Mouse (Mus musculus): ENCODE results near the gene Itprid2.
A peak's percentile ranks its signal among the peaks of the same experiment; 100 is the strongest.
"Not testable (repeated sequence)": the region's sequence is repeated elsewhere in the genome, so short reads cannot be mapped to it uniquely, and the experiment has no call there.

Gene Itprid2

DNA sequence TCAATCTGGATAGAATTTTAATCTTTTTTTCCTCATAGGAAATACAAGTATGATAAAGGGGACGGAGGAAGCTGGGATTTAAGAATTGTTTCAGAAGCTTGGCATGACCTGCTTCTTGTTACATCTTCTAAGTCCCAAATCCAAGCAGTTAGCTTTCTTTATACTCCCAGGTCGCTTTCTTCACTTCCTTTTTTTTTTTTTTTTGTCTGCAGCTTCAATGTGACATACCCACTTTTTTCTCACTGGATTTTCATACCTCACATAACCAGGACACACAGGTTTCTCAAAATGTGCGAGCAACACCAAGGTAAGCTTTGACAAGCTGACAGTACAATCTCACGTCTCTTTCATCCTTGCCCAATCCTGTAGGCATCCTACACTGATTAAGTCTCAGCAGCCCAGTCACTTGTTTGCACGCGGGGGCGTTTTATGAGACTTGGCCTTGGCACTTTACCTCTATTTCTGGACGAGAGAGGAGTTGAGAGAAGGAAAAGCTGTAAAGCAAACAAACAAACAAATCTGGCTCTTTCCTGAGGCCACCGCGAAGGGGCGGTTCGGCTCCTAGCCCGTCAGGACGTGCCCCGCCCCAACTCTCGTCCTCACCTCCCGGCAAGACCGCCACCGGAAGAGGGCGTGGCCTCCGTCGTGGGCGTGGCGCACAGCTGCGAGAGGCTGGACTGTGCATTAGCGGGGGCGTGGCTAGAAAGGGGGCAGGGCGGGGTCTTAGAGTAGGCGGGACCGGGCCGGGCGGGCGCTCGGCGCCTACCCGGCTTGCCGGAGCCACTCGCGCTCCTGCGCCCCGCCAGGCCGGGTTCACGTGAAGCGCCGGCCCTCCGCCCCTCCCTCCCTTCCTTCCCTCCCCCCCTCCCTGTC lies at the start of gene Itprid2:
Gene Itprid2 (plus strand): TSS at position 825 of the 873 bp plus-strand sequence.
- peak; percentile 88 to 94 for DNase-seq (ENCODE audit: low spot score in 2 of 2)

DNA sequence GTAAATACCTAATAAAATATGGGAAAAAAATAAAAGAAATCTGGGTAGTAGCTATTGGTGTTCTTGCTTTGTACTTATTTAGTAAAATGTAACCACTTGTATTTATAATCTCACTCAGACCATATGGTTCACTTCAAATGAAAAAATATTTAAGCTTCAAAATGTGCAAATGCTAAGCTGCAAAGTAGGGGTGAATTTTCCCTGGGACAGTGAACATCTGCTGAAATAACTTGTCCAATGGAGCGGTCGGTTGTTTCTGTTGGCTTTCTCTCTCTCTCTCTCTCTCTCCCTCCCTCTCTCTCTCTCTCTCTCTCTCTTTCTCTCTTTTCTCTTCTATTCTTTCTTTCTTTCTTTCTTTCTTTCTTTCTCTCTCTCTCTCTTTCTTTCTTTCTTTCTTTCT lies 39.0 kb upstream of the Itprid2 start:
- no peak for DNase-seq (ENCODE audit: low spot score in 2 of 2)

DNA sequence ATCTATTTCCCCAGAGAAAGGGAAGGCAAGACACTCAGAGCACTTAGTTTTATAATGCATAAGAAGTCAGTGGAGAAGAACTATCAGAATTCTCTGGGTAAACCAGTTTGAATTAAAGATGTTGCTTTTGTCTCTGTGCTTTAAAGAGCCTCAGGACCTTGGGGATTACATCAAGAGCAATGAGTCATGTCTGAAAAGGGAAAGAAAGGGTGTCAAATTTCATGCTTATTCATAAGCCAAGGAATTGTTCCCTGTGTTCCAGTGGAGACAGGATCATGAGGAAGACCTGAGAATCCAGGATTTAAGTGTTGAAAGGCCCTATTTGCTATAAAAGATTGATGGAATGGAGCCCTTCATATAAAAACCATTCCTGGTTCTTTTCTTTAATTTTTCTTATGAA lies 38.1 kb upstream of the Itprid2 start:
- DNase-seq (ENCODE audit: low spot score in 2 of 2) = no peak

DNA sequence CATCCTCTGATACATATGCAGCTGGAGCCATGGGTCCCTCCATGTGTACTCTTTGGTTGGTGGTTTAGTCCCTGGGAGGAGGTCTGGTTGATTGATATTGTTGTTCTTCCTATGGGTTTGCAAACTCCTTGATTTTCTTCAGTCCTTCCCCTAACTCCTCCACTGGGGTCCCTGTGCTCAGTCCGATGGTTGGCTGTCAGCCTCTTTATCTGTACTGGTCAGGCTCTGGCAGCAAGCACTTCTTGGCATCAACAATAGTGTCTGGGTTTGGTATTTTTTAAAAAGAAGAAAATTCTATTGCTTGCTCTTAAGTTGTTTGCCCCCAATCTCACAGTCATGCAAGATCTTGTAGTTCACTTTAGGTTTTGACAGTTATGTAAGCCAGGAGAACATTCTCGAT lies 34.0 kb upstream of the Itprid2 start:
- DNase-seq (ENCODE audit: low spot score in 2 of 2) = not testable (repeated sequence)

DNA sequence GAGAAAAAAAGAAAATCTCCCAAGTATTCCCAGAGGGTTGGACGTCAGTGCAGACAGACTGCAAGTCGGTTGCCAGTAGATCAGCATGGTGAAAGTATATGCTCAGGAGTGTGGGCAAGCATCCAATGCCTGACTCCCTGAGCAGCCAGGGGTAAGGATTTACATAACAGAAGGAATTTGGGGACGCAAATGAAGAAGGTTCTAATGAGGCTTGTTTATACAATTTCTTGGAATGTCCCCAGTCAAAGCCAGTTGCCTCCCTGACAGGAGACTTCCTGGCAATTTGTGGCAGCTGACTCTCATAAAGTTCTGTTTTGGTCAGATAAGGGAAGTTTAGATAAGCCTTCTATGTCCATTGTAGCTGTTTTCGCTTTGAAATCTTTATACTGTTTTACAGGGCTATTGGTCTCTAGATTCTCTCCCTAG lies 33.4 kb upstream of the Itprid2 start:
- DNase-seq (ENCODE audit: low spot score in 2 of 2) = no peak

DNA sequence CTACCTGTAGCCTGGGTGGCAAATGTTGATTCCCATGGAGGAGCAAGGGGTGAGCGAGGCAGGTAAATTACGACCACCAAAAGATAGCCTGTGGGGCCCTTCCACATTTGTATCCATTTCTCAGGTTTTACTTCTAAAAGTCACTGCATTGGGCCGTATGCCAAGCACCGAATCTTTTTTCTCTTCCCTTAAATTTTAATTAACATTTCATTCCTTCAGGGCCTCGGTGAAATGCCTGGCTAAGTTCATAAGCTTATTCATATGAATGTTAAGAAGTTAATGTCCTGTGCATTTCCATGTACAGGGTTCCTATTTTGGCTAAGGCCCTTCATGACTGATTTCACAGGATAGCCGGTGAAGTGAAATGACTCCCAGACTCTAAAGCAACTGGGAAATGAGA lies 32.8 kb upstream of the Itprid2 start:
- no peak for DNase-seq (ENCODE audit: low spot score in 2 of 2)

DNA sequence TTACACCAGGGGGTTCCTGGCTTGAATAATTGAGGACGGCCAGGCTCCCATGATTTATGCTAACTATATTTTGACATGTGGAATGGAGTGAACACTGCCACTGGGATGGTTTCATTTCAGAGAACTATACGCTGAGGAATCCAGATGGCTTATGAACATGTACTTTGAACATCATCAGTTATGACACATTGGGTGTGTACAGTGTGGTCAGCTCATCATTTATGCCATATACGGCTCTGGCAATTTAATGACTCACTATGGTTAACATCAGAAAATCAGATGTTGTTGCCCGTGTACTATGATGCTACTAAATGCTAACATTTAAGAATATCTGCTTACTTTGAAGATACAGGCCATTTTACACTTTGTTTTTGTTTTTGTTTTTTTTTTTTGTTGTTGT lies 31.8 kb upstream of the Itprid2 start:
- DNase-seq (ENCODE audit: low spot score in 2 of 2) = no peak

DNA sequence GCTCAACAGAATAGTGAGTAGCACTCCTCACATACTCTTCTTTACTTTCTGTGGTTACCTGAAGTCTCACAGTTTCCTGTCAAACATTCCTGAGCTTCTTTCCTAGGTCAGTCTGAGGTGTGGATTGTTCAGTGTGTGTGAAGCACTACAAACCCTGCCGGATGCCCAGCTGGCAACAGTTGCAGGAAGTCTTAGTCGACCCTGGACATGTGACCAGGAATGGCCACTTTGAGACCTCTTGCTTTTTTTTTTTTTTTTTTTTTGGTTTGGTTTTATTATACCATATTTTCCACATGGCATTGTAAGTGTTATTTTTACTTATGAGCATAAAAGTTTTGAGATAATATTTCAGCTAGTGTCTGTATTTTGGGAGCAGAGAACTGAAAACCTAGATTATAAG lies 29.1 kb upstream of the Itprid2 start:
- no peak for DNase-seq (ENCODE audit: low spot score in 2 of 2)

DNA sequence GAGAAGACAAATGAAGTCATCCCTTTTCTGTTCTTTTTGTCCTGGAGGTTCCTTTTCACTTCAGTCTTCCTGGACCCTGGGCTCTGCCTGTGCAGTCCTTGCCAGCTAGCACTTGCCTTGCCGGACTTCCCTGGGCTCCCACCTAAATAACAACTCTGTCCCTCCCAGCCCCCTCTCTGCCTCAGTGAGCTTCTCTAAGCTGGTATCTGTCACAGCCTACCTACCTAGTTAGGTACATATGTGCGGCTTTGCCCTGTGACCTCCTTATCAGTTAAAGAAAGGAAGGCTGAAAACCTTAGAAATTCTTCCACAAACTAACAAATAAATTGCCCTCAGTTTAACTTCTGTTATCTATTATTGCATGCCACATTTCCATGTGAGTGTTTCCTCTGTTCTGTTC lies 28.0 kb upstream of the Itprid2 start:
- DNase-seq (ENCODE audit: low spot score in 2 of 2) = no peak

DNA sequence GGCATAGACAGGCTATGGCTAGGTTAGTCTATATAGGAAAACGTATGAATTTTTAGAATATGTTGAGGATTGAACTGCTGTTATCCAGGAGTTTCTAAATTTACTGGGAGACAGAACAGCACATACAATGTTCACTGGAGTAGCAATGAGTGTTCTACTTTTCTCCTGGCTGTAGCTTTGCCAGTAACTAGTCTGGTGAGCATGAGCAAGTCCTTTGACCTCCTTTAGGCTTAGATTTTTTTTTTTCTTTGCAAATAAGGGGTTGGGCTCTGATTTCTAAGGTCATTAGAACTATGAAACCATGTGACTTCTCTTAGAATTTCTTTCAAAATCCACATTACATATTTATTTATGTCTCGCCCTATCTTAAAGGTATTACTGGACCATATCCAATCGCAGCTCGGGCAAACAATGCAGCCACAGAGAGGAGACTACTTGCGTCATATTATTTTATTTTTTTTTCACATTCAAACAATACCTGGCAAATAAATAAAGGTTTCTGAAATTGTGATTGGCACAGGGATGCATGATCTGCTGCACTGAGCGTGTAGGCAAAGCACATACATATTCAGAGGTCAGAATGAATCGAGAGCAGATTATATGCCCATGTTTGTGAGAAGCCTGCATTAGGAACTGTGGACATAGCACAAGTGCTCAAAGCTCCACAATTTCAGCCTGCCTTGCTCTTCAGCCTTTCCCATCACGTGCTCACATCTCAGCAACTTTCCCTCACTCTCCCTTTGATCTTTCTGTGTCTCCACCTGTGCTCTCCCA lies 26.7 kb upstream of the Itprid2 start:
- DNase-seq (ENCODE audit: low spot score in 2 of 2) = no peak

DNA sequence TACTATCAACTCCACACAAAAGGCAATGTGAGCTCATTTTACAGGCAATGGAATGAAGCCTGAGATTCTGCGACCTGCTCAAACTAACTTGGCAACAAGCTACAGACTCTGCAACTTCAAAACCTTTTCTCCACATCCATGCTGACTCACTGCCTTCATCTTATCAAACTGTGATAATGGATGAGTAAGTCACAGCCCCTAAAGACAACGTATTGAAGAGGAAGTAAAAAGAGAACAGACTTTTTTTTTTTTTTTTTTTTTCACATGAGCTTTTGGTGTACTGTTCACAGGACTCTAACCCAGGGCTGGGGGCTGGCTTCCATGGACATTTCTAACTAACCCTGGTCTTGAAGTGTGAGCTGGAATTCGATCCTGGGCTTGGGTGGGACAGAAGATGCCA lies 24.3 kb upstream of the Itprid2 start:
- no peak for DNase-seq (ENCODE audit: low spot score in 2 of 2)

DNA sequence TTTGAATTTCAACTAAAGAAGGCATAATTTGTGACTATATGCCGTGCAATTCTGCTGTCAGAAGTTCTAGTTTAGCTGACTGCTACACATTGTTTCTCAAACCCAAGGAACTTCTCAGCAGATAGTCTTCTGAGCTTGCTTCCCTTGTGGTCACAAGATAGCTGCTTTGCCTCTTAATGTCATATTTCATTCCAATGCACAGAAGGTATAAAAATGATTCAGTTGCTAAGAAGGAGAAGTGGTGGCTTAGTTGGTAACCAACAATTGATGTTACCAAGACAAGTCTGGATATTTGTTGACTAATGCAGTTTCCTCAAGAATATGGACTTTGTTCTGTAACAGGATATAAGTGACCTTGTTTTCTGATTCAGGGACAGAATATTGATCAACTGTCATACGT lies 17.0 kb upstream of the Itprid2 start:
- no peak for DNase-seq (ENCODE audit: low spot score in 2 of 2)

DNA sequence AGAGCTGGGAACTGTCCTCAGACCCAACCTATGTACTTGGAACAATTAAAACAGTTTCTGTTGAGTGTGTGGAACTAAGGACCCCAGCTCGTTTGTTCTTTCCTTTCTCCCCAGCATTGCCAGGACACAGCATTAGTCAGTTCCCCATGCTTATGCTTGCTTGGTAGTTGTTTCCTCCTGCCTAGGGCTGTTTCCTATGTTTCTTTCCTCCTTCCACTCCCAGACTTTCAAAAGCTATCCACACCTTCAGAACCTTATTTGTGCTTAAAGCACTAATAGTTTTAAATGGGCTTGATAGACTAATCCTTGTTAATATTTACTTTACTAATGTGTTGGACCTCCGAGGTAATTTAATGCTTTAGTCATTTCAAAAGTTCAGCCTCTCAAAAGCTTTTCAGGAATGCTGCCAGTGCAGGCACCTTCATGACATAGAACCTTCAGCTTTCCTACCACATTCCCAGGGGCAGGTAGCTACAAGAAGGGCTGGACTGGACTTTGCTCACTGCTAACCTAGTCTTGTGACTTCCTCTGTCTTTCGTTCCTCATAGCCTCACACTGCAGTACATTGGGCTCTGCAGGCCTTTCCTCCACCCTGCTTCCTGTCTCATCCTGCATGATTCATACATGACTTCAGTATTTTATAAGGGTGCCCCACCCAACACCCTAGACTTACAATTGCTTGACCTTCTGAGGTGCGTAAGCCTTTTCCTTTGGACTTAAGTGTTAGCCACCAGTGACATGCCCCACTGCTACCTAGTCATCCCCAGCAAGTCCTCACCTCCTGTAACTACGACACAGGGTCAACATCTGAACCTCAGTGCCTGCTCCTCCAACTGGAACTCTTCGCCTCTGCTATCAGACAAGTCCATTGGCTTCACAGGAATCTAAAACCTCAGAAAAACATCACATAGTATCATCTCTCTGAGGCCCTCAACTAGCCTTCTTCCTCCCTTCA lies 16.3 kb upstream of the Itprid2 start:
- DNase-seq (ENCODE audit: low spot score in 2 of 2) = no peak

DNA sequence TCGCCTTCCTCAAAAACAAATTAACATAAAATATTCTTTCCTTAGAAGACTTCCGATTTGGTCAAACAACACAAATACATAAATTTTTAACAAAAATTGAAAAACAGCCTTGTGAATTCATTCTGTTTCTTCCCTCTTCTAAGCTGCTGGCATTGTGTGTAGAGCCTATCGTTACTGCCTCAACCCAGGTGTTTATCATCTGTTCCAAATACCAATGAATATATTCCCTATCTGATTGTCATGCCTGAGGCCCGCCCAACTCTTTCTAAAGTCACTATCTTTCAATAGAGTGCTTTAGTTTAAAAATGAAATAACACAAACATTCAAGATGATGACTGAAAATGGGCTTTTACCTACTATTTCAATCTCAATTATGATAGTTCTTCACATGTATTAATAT lies 11.9 kb upstream of the Itprid2 start:
- no peak for DNase-seq (ENCODE audit: low spot score in 2 of 2)

DNA sequence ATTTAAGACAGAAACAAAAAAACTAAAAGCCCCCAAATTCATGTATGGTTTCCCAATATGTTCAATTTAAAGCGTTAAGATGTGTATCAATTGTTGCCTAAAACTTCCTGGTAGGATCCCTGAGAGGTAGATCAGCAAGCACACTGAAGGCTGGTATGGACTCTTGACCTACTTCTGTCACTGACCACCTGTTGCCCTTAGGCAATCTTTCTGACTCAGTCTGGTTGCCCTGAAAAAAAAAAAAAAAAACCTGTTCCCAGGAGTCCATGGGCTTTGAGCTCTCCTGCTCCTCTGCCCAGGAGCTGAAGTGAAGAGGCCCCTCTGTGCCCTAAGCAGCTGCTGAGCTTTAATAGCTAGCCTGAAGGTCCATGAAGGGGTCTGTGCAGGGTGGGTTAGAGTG lies 7.5 kb upstream of the Itprid2 start:
- DNase-seq (ENCODE audit: low spot score in 2 of 2) = no peak

DNA sequence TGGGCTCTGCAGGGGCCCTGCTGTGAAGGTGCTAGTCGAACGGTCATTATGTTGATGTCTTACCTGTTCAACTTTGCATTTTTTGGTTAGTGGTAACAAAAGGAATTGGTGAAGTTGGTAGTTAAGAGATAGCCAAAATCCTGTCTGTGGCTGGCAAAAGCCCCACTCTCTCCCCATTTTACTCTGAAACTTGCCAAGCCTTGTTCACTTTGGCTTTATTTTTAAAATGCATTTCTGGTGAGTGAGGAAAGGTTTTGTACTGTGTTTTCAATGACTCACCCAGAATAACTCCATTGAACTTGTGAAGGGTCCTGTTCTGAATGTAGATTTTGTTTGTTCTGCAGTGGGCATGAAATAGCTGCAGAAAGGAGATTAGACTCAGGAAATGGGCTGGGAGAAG lies 4.9 kb upstream of the Itprid2 start:
- DNase-seq (ENCODE audit: low spot score in 2 of 2) = no peak

DNA sequence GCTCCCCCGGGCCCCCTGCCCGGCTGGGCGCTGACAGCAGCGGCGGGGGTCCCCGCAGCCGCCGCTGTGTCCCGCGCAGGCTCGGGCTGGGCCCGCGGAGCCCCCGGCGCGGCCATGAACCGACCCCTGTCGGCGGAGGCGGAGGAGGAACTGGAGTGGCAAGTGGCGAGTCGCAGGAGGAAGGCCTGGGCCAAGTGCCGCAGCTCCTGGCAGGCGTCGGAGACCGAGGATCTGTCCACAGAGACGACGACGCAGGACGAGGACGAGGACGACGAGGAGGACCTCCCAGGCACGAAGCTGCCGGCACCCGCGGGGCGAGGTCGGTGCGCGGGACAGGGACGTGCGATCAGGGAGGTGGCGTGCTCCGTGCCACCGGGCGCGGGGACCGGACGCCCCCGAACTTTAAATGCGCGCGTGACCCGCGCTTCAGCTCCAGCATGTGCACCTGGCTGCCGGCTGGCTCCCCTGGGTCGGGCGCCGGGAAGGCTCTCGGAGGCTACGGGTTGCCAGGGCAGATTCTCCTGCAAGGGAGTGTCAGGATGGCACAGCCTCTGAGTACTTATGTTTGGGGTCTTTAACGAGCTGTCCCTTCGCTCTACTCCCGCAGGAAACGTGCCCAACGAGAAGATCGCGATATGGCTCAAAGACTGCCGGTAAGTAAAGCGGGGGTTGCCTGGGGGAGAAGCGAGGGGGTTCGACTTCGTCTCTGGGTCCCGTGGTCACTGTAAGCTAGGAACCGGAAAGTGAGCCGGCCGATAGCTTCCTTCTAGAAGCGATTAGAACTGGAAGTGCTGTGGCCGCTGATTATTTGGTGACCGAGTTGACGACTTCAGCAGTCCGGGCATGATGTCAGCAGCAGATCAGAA lies 507 bp downstream of the Itprid2 start:
- DNase-seq (ENCODE audit: low spot score in 2 of 2) = peak; percentile 50 to 69

DNA sequence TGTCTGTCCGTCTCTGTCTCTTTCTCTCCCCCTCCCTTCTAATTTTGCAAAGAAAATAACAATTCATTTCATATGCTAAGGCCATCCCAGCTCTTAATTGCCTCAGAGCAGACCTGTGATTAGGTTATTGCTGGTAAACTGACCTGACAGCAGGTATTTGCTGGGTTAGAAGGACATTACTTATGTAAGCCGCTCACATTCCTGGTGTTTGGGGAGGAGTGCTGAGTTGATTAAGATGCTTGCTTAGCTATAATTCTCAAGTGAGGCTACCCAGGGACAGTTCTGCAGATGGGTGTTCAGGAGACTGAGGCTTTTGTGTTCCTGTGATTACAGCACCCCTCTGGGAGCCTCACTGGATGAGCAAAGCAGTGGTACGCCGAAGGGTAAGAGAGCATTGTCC lies 3.8 kb downstream of the Itprid2 start:
- no peak for DNase-seq (ENCODE audit: low spot score in 2 of 2)

DNA sequence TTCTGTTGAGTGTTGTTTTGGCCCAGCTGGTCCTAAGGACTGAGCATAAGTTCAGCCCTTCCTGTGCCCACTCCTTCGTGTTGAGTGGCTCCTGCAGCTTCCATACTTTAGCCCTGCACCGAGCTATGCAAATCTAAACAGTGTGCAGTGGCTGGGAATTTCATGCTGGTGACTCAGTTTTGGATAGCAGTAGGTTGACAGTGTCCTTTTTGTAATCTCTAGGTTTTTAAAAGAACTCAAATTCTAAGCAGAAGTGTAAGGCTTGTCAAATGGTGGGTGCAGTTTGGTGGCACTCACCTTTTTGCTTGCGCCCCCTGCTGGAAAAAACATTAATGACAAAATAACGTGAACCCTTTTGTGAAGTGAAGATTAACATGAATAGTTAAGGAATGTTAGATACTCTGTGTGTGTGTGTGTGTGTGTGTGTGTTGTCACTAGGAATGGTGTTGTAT lies 11.1 kb downstream of the Itprid2 start:
- no peak for DNase-seq (ENCODE audit: low spot score in 2 of 2)

DNA sequence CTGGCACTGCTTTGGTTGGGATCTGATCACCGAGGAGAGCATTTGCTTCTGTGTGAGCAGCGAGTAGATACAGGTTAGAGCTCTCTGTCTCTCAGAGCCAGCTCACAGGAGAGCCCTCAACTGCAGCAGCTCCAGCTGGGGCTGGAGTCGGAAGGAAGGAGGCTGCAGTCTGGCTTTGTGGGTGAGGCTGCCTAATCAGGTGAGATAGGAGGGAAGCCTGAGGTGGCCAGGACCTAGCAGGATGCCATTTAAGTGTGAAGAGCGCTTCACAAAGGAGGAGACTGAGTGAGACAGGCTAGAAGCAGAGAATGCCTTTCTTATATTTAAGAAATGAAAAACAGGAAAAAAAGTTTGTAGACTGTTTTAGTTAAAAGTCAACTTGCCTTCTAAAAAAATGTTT lies 11.9 kb downstream of the Itprid2 start:
- DNase-seq (ENCODE audit: low spot score in 2 of 2) = no peak

DNA sequence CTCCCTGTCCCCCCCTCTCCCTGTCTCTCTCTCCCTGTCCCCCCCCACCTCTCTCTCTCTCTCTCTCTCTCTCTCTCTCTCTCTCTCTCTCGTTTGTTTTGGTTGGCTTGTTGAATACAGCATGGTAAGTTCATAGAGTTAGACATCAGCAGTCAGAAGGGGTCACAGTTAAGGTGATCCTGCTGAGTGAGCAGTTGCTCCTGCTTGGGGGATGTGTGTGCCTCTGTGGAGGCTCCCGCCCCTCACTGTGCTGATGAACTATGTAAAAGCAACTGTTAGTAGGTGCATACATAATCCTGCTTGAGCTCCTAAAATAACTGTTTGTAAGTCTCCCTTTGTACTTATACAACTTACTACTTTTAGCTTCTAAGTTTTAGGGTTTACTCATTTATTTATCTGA lies 12.6 kb downstream of the Itprid2 start:
- DNase-seq (ENCODE audit: low spot score in 2 of 2) = no peak

Measured in frontal cortex, postnatal 10 days (tissue).